Mouse (Mus musculus) spleen, adult 12 weeks (tissue): ENCODE results near the gene Kdm4c.
"Not testable (repeated sequence)": the region's sequence is repeated elsewhere in the genome, so short reads cannot be mapped to it uniquely, and the experiment has no call there.

Experiments
- DNase-seq: peaks from one replicate; pipeline ENCODE4 v3.0.0; 2022; ENCODE audit warnings: low spot score

Gene Kdm4c

GRCm38 (mm10) chr4:74311135-74311534 lies 68.8 kb downstream of the Kdm4c start:
- no peak for DNase-seq

GRCm38 (mm10) chr4:74312858-74313257 lies 70.6 kb downstream of the Kdm4c start:
- no peak for DNase-seq

- DNase-seq = no peak
These were observed 73.1 kb downstream of the Kdm4c start for GRCm38 (mm10) chr4:74315388-74315787.

GRCm38 (mm10) chr4:74319313-74319712 lies 77.0 kb downstream of the Kdm4c start:
- DNase-seq = no peak

- DNase-seq = no peak
These were observed 115.2 kb downstream of the Kdm4c start for GRCm38 (mm10) chr4:74357479-74357878.

GRCm38 (mm10) chr4:74360274-74360673 lies 118.0 kb downstream of the Kdm4c start:
- no peak for DNase-seq

- DNase-seq = no peak
These were observed 144.3 kb downstream of the Kdm4c start for GRCm38 (mm10) chr4:74386583-74386982.

- no peak for DNase-seq
These were observed 150.9 kb downstream of the Kdm4c start for GRCm38 (mm10) chr4:74393162-74393561.

GRCm38 (mm10) chr4:74396562-74396961 lies 154.3 kb downstream of the Kdm4c start:
- no peak for DNase-seq

- not testable (repeated sequence) for DNase-seq
These were observed 159.5 kb downstream of the Kdm4c start for GRCm38 (mm10) chr4:74401617-74402313.

GRCm38 (mm10) chr4:74408731-74409130 lies 166.4 kb downstream of the Kdm4c start:
- no peak for DNase-seq

- no peak for DNase-seq
These were observed 177.5 kb downstream of the Kdm4c start for GRCm38 (mm10) chr4:74419794-74420193.
